Mouse (Mus musculus) liver, embryonic 14.5 days (tissue): ENCODE measurements around the gene Serpinb6a.

ENCODE experiments used
- CTCF ChIP-seq: IDR thresholded peaks from 2 replicates; pipeline ENCODE4 v1.5.1; 2016; ENCODE audit warnings: antibody characterized with exemption, low read depth, control low read depth
- EP300 ChIP-seq: IDR thresholded peaks from 2 replicates; pipeline ENCODE4 v1.6.1; 2016; ENCODE audit warnings: antibody characterized with exemption, low read depth

DNA sequence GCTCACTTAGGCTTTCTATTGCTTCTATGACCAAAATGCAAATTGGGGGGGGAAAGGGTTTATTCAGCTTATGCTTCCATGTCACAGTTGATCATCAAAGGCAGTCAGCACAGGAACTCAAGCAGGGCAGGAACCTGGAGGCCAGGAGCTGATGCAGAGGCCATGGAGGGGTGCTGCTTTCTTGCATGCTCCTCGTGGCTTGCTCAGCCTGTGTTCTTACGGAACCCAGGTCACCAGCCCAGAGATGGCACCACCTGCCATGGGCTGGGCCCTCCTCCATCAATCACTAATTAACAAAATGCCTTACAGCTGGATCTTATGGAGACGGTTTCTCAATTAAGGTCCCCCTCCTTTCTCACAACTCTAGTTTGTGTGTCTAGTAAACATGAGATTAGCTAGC lies 37.5 kb upstream of the Serpinb6a start:
- TF ChIP-seq CTCF (no peak), EP300 (no peak)
